Mouse (Mus musculus) left cerebral cortex, adult 18-20 months (tissue): ENCODE measurements around the gene Arhgap24. TPM values are rescaled to one million over a fixed set of nuclear protein-coding genes. Genes with fewer than 3 reads are reported as not detected.

ENCODE experiments used
- DNase-seq, 2 experiments: peaks; one replicate each; pipeline ENCODE4 v3.0.0; 2021 to 2022; ENCODE audit warnings: low spot score in 2 of 2, mixed read lengths in 1 of 2
- total RNA-seq, 2 experiments: library from RNA; stranded (reverse); gene quantifications; 2 replicates each; pipeline ENCODE4 v1.2.3; 2021

Gene Arhgap24
- total RNA-seq, 2 experiments from 2014 or later: 5.1 to 6.0 TPM

- DNase-seq: no peak
These were observed 96.5 kb downstream of the Arhgap24 start for GRCm38 (mm10) chr5:102577729-102578128.

- DNase-seq: no peak
These were observed 97.2 kb downstream of the Arhgap24 start for GRCm38 (mm10) chr5:102578431-102578830.

GRCm38 (mm10) chr5:102582864-102583410 is 101.7 kb downstream of the Arhgap24 start:
- DNase-seq: no peak

- no peak for DNase-seq
These were observed 110.2 kb downstream of the Arhgap24 start for GRCm38 (mm10) chr5:102591422-102591821.

- DNase-seq: no peak
These were observed 111.9 kb downstream of the Arhgap24 start for GRCm38 (mm10) chr5:102593058-102593457.

- DNase-seq: no peak
These were observed 117.9 kb downstream of the Arhgap24 start for GRCm38 (mm10) chr5:102599102-102599501.

- no peak for DNase-seq
These were observed 132.4 kb downstream of the Arhgap24 start for GRCm38 (mm10) chr5:102613571-102613970.

GRCm38 (mm10) chr5:102614081-102614480 is 132.9 kb downstream of the Arhgap24 start:
- DNase-seq: no peak

GRCm38 (mm10) chr5:102615249-102615648 is 134.1 kb downstream of the Arhgap24 start:
- no peak for DNase-seq

- DNase-seq: no peak
These were observed 139.8 kb downstream of the Arhgap24 start for GRCm38 (mm10) chr5:102621036-102621435.

GRCm38 (mm10) chr5:102623807-102624435 is 142.7 kb downstream of the Arhgap24 start:
- DNase-seq: no peak

- no peak for DNase-seq
These were observed 145.5 kb downstream of the Arhgap24 start for GRCm38 (mm10) chr5:102626671-102627070.

- no peak for DNase-seq
These were observed 148.2 kb downstream of the Arhgap24 start for GRCm38 (mm10) chr5:102629362-102629771.

- no peak for DNase-seq
These were observed 154.4 kb downstream of the Arhgap24 start for GRCm38 (mm10) chr5:102635591-102635990.

- DNase-seq: no peak
These were observed 158.8 kb downstream of the Arhgap24 start for GRCm38 (mm10) chr5:102639782-102640559.

GRCm38 (mm10) chr5:102643364-102643763 is 162.2 kb downstream of the Arhgap24 start:
- DNase-seq: no peak

GRCm38 (mm10) chr5:102643820-102644219 is 162.6 kb downstream of the Arhgap24 start:
- no peak for DNase-seq

- no peak for DNase-seq
These were observed 177.9 kb downstream of the Arhgap24 start for GRCm38 (mm10) chr5:102659061-102659460.

GRCm38 (mm10) chr5:102664988-102665726 is 184.0 kb downstream of the Arhgap24 start:
- no peak for DNase-seq

GRCm38 (mm10) chr5:102666886-102667285 is 185.7 kb downstream of the Arhgap24 start:
- DNase-seq: no peak

GRCm38 (mm10) chr5:102667754-102668575 is 186.8 kb downstream of the Arhgap24 start:
- no peak for DNase-seq
